18 mouse cellular contexts compared by ENCODE assay signal in genomic region chr4:100101844-100102243, GRCm38 (mm10). TPM values are rescaled to one million over a fixed set of nuclear protein-coding genes. Genes with fewer than 3 reads are reported as not detected.
DNase-seq lines count a peak whose midpoint lies in the region; ATAC-seq and TF ChIP-seq lines count a peak whose summit lies in the region.
"Had no signal": no experiment of that assay in that cellular context is flagged by ENCODE, and none has a peak within 500 bp of the region (broad histone marks: within the 10 kb centered on the region; RNA-seq: fewer than 3 reads in every experiment).

No protein-coding gene starts in this region.

- H3K4me3 ChIP-seq in kidney, embryonic 15.5 days (replicated peaks): no peak overlapping the region
- H3K4me3 ChIP-seq in embryonic facial prominence, embryonic 10.5 days: no peak overlapping the region
- no peak overlapping the region for H3K4me3 ChIP-seq in embryonic facial prominence, embryonic 13.5 days
- no peak overlapping the region for H3K4me3 ChIP-seq in lung, postnatal 0 days (ENCODE audit: low read depth, low read length)
- H3K4me3 ChIP-seq in forebrain, embryonic 10.5 days: no peak overlapping the region
- H3K4me3 ChIP-seq: heart, adult 2 months had no signal

- WGBS in kidney, embryonic 15.5 days: 42% methylated on average over 5 of the region's 5 CpGs
- WGBS in embryonic facial prominence, embryonic 10.5 days: 64% methylated on average over 5 of the region's 5 CpGs
- WGBS in embryonic facial prominence, embryonic 13.5 days: 53% methylated on average over 5 of the region's 5 CpGs
- 30% methylated on average over 5 of the region's 5 CpGs for WGBS in lung, postnatal 0 days
- 79% methylated on average over 5 of the region's 5 CpGs for WGBS in forebrain, embryonic 10.5 days

- no peak overlapping the region for H3K9ac ChIP-seq in kidney, embryonic 15.5 days
- no peak overlapping the region for H3K9ac ChIP-seq in embryonic facial prominence, embryonic 13.5 days
- H3K9ac ChIP-seq in lung, postnatal 0 days (replicated peaks; ENCODE audit: low read depth): no peak overlapping the region

- peak overlapping the region; percentile 89 for H3K27ac ChIP-seq in kidney, embryonic 15.5 days
- H3K27ac ChIP-seq in embryonic facial prominence, embryonic 10.5 days (replicated peaks): peak overlapping the region; percentile 71; the same call in 1 of the 2 replicates
- H3K27ac ChIP-seq in embryonic facial prominence, embryonic 13.5 days: peak overlapping the region; percentile 84
- H3K27ac ChIP-seq in lung, postnatal 0 days (ENCODE audit: low read length): no peak overlapping the region
- H3K27ac ChIP-seq in forebrain, embryonic 10.5 days: no peak overlapping the region

- DNase-seq in kidney, postnatal 36 days: no peak
- DNase-seq in embryonic facial prominence, embryonic 10.5 days (ENCODE audit: low spot score): no peak
- peak; percentile 59 for DNase-seq in lung, postnatal 0 days (ENCODE audit: low spot score)
- no peak for DNase-seq in forebrain, embryonic 10.5 days (ENCODE audit: extremely low spot score, low spot score)
- no peak for DNase-seq in adrenal gland, postnatal 25 days
- DNase-seq: adrenal gland, postnatal 14 days; cerebellum, adult 18-20 months; cerebellum, postnatal 36 days; heart, adult 2 months; heart, postnatal 36 days; right cerebral cortex, postnatal 4 days; thymus, adult 18-20 months had no signal

- peaks cover 55% of the 10 kb centered on the region for H3K4me1 ChIP-seq in kidney, embryonic 15.5 days
- H3K4me1 ChIP-seq in embryonic facial prominence, embryonic 10.5 days: peaks cover 76% of the 10 kb centered on the region
- peaks cover 75% of the 10 kb centered on the region for H3K4me1 ChIP-seq in embryonic facial prominence, embryonic 13.5 days
- no peaks in the 10 kb centered on the region for H3K4me1 ChIP-seq in lung, postnatal 0 days (ENCODE audit: insufficient read depth, low read depth, low read length)
- H3K4me1 ChIP-seq in forebrain, embryonic 10.5 days: peaks cover 56% of the 10 kb centered on the region

- no peaks in the 10 kb centered on the region for H3K9me3 ChIP-seq in kidney, embryonic 15.5 days (replicated peaks)
- H3K9me3 ChIP-seq in embryonic facial prominence, embryonic 10.5 days: no peaks in the 10 kb centered on the region
- no peaks in the 10 kb centered on the region for H3K9me3 ChIP-seq in embryonic facial prominence, embryonic 13.5 days
- H3K9me3 ChIP-seq in lung, postnatal 0 days (ENCODE audit: low read length): no peaks in the 10 kb centered on the region
- no peaks in the 10 kb centered on the region for H3K9me3 ChIP-seq in forebrain, embryonic 10.5 days

- no peaks in the 10 kb centered on the region for H3K27me3 ChIP-seq in kidney, embryonic 15.5 days
- peaks cover 16% of the 10 kb centered on the region; the same call in 1 of the 2 replicates for H3K27me3 ChIP-seq in embryonic facial prominence, embryonic 10.5 days (replicated peaks; ENCODE audit: low read depth, poor library complexity, severe bottlenecking)
- H3K27me3 ChIP-seq in embryonic facial prominence, embryonic 13.5 days: peaks cover 8% of the 10 kb centered on the region
- no peaks in the 10 kb centered on the region for H3K27me3 ChIP-seq in lung, postnatal 0 days (replicated peaks; ENCODE audit: insufficient read depth, low read length)
- peaks cover 23% of the 10 kb centered on the region for H3K27me3 ChIP-seq in forebrain, embryonic 10.5 days (ENCODE audit: poor library complexity, severe bottlenecking)
- H3K27me3 ChIP-seq: Patski had no signal

- peak; percentile 58; the same call in 1 of the 2 replicates for TF ChIP-seq EP300 in lung, postnatal 0 days (IDR thresholded peaks at IDR 0.05)

- peak overlapping the region; percentile 25 for H3K4me2 ChIP-seq in kidney, embryonic 15.5 days
- H3K4me2 ChIP-seq in embryonic facial prominence, embryonic 13.5 days: peak overlapping the region; percentile 24
- H3K4me2 ChIP-seq in lung, postnatal 0 days (replicated peaks; ENCODE audit: low read depth, low read length): no peak overlapping the region
- H3K4me2 ChIP-seq: midbrain, embryonic 11.5 days had no signal

- ATAC-seq in kidney, embryonic 15.5 days (replicated peaks; ENCODE audit: low FRiP score): 0 out of 2 replicates have a peak, but pooled peaks have one; percentile 57
- ATAC-seq in embryonic facial prominence, embryonic 13.5 days (ENCODE audit: insufficient number of reproducible peaks, insufficient read depth, low FRiP score, low TSS enrichment, low read depth): no peak
- ATAC-seq in lung, postnatal 0 days: peak; percentile 81
- ATAC-seq: activated CD4-positive, CD25-positive, alpha-beta regulatory T cell, adult 4 months; hindbrain, embryonic 16.5 days; Patski had no signal

- H3K36me3 ChIP-seq in kidney, embryonic 15.5 days: no peaks in the 10 kb centered on the region
- H3K36me3 ChIP-seq in embryonic facial prominence, embryonic 10.5 days (replicated peaks): no peaks in the 10 kb centered on the region
- H3K36me3 ChIP-seq in embryonic facial prominence, embryonic 13.5 days: no peaks in the 10 kb centered on the region
- H3K36me3 ChIP-seq in lung, postnatal 0 days (ENCODE audit: insufficient read depth, low read length): no peaks in the 10 kb centered on the region
- H3K36me3 ChIP-seq in forebrain, embryonic 10.5 days (replicated peaks): no peaks in the 10 kb centered on the region

- TF ChIP-seq CTCF in lung, postnatal 0 days (IDR thresholded peaks at IDR 0.05): no peak

RNA-seq across cellular contexts. Expression of gene Ror1, which starts 6.3 kb away (rescaled TPM):
- 10.5 and 11.1 TPM in 2 replicates for polyA plus RNA-seq in kidney, embryonic 15.5 days (2015; fragmentation: Nextera tagmentation; extraction: Ambion mirVana)
- 11.4 and 12.0 TPM in 2 replicates for polyA plus RNA-seq in embryonic facial prominence, embryonic 10.5 days (2016; fragmentation: Nextera tagmentation; extraction: Ambion mirVana)
- 10.4 and 10.7 TPM in 2 replicates for polyA plus RNA-seq in embryonic facial prominence, embryonic 13.5 days (2015; fragmentation: Nextera tagmentation; extraction: Ambion mirVana)
- polyA plus RNA-seq in lung, postnatal 0 days (2015; fragmentation: Nextera tagmentation; extraction: Ambion mirVana): 5.5 and 6.2 TPM in 2 replicates
- 7.0 and 7.1 TPM in 2 replicates for polyA plus RNA-seq in forebrain, embryonic 10.5 days (2016; fragmentation: Nextera tagmentation; extraction: Ambion mirVana)
- 5.7 and 10.3 TPM in 2 replicates for total RNA-seq in adrenal gland, postnatal 25 days (2021)
- polyA plus RNA-seq: activated CD4-positive, CD25-positive, alpha-beta regulatory T cell, adult 4 months had no signal

Comparison
In these comparisons a context has a peak if more than half of its experiments do, and no peak if none do; other contexts are left out.
1. H3K27ac ChIP-seq: peak in kidney, embryonic 15.5 days (single experiment), embryonic facial prominence, embryonic 10.5 days (single experiment) and embryonic facial prominence, embryonic 13.5 days (single experiment); none in lung, postnatal 0 days (single experiment) and forebrain, embryonic 10.5 days (single experiment).